Mouse (Mus musculus) neutrophil, adult 5-6 weeks (primary cell): ENCODE results near the gene Syngr3. TPM values are rescaled to one million over a fixed set of nuclear protein-coding genes. Genes with fewer than 3 reads are reported as not detected.

Experiments
- ATAC-seq: fragments of 151-379, 151-347 bp; 2 replicates; pipeline ENCODE4 v1.8.0; 2017; ENCODE audit warnings: mild to moderate bottlenecking, moderate TSS enrichment; ENCODE audit not compliant: insufficient number of reproducible peaks, poor library complexity, low FRiP score, severe bottlenecking; ENCODE audit errors: extremely low read depth
- total RNA-seq: library from RNA; stranded (forward); fragments of 200-1000 nt; gene quantifications from 2 replicates; pipeline ENCODE4 v1.2.3, GENCODE M21; 2017

The Syngr3 gene
- total RNA-seq, 1 experiment from 2014 or later, result not detected

DNA sequence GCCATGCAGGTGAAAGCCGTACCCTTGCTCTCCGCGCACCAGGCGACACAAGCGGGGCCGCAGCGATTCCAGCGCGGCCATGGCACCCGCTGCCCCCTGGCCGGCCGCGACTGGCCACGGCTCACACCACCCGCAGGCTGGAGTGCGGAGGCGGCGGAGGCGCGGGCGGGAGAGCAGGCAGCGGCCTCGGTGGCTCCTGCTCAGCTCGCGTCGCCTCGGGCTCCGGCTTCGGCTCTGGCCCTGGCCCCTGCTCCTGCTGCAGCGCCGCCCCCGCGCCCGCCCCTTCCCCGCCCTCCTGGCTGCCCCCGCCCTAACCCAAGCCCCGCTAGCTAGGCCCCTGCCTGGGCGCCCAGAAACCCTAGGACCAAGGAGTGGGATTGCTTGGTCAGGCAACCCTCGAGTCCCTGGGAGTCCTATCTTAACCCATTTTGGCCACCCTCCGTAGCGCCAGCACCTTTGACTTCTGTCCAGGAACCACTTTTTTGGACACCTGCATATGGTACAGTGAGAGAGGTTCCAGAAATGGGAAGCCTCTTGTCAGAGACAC is 39.6 kb downstream of the Syngr3 start, which contains the start of gene Slc9a3r2:
Slc9a3r2 (minus strand) TSS at position 258 of the 547 bp plus-strand sequence.
- ATAC-seq, result no peak

DNA sequence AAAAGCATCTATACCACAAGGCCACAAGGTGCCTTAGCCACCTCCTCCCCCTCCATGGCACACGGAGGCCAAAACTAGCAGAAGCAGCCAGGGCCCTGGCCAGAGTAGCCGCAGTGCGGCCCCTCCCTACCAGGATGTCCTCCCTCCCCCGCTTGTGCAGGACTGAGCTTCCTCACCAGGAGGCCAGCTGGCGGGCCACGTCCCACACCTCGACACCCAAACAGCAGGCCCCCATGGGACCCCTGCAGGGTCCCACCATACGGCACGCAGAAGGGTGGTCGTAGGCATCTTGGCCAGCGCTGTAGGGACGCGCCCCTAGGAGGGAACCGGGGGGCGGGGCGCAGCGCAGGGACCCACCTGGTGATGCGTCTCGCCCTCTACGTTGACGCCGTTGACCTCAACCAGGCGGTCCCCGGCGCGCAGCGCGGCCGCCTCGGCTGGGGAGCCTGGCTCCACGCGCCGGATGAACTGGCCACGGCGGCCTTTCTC is 40.1 kb downstream of the Syngr3 start:
- peak; percentile 7; the same call in 1 of the 2 replicates for ATAC-seq

GRCm38 (mm10) chr17:24648731-24649377 is 40.9 kb downstream of the Syngr3 start:
- ATAC-seq, result no peak

GRCm38 (mm10) chr17:24647493-24647892 is 42.3 kb downstream of the Syngr3 start:
- ATAC-seq, result no peak

DNA sequence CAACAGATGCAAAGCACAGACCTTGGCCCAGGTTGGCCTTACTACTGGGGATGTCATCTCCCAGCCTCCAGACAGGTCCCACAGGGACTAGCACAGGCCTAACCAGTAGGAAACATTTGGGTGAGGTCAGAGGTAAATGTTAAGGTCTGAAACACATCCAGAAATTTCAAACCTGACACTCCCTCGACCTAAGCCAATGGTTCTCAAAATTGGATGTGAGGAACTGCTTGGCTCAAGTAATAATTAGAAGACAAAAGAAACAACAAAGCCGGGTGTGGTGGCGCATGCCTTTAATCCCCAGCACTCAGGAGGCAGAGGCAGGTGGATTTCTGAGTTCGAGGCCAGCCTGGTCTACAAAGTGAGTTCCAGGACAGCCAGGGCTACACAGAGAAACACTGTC is 43.4 kb downstream of the Syngr3 start:
- no peak for ATAC-seq

DNA sequence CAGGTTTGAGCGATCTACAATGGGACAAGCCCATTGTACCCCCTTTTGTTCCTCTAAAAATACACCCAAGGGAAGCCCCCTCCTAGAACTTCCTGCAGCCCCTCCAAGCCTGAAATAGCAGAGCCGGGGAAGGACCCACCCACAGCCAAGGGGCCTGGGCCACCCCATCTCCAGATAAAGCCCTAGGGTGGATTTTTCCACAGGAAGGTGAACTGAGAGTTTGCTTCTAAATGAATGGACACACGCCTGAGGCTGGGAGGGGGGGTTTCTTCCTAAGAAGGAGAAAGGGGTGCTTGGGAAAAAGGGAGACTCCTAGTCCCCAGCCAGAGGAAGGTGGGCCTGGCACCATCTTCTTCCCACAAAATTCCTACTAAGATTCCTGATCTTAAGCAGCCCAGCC is 43.8 kb downstream of the Syngr3 start:
- no peak for ATAC-seq

- ATAC-seq, result no peak
Observed at GRCm38 (mm10) chr17:24644875-24645721, 44.7 kb downstream of the Syngr3 start.

GRCm38 (mm10) chr17:24644030-24644715 is 45.6 kb downstream of the Syngr3 start:
- no peak for ATAC-seq

GRCm38 (mm10) chr17:24642791-24643343 is 46.9 kb downstream of the Syngr3 start:
- ATAC-seq, result no peak

DNA sequence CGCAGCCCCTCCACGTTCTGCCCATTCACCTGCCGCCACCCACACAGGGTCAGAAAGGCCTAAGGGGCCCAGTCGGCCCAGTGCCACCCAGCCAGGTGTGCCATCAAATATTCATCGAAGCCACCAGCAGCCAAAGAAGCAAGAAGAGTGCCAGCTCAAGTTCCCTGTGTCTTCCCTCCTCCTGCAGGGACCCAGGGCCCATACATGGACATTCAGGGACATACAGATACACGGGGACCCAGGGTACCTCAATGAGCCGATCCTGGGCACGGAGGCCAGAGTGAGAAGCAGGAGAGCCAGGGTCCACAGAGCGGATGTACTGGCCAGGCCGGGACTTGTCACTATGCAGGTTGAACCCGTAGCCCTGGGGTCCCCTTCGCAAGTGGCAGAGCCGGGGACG is 47.8 kb downstream of the Syngr3 start:
- ATAC-seq, result no peak

DNA sequence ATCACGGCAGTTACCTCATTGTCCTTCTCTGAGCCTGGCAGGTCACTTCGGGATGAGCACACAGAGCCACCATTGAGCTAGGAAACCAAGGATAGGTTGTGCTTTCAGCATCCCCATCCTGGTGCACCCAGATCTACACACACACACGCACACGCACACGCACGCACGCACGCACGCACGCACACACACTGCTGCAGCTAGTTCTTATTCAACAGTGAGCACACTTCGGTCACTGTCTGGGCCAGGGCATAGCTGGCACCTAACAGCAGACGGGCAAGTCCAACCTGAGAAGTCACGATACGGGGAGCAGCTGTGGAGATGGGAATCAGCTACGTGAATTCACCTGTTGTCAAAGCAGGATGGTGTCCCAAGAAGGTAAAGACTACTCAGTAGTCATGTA is 49.2 kb downstream of the Syngr3 start:
- ATAC-seq, result no peak

- no peak for ATAC-seq
Observed at GRCm38 (mm10) chr17:24640119-24640518, 49.6 kb downstream of the Syngr3 start.

DNA sequence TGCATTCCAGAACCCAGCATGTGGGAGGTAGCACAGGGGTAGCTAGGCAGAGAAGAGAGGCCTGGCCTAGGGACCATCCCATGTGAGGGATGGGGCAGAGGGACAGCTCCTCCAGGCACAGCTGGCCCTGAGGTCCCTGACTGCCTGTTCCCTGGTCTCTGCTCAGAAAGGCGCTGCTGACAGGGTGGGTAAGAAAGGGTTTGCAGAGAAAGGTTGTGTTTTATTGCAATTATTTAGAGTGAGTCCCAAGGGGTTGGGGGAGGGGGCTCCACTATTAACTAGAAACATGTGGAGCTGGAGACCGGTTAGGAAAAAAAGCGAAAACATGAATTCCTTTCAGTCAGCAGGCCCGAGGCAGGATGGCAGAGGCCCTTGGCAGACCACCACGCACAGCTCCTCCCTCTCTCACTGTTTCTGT is 50.2 kb downstream of the Syngr3 start:
- ATAC-seq, result no peak

GRCm38 (mm10) chr17:24638840-24639239 is 50.9 kb downstream of the Syngr3 start:
- no peak for ATAC-seq

DNA sequence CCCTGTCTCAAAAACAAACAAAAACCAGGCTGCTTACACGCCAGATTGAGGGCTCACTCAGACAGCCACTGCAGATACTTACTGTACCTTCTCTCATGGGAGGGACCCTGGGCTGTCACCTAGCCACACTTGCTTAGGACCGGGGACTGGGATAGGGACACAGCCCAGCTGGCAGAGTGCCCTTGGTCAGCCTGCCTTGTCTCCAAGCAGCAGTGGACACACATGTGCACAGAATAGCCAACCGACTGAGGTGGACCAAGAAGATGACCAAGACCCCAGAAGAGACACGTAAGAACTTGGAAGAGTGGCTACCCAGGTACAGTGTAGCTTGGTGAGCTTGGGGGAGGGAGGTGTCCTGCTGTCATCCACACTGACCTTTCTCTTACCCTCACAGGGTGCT is 51.5 kb downstream of the Syngr3 start:
- no peak for ATAC-seq

- ATAC-seq, result no peak
Observed at GRCm38 (mm10) chr17:24636781-24637481, 52.8 kb downstream of the Syngr3 start.

GRCm38 (mm10) chr17:24635694-24636093 is 54.1 kb downstream of the Syngr3 start:
- no peak for ATAC-seq
